Mouse (Mus musculus) hindbrain, embryonic 10.5 days (tissue): ENCODE data around the gene Kdsr. TPM values are rescaled to one million over a fixed set of nuclear protein-coding genes. Genes with fewer than 3 reads are reported as not detected.

Experiments used
- DNase-seq: peaks from one replicate; pipeline ENCODE4 v3.0.0-alpha.2; 2017; ENCODE audit warnings: low spot score
- H3K27ac ChIP-seq: fragments of 300-500 bp; sonication (generic); 2 replicates; pipeline ENCODE4 v1.5.1; 2016; ENCODE audit warnings: mild to moderate bottlenecking, moderate library complexity
- H3K27me3 ChIP-seq: fragments of 300-500 bp; sonication (generic); 2 replicates; pipeline ENCODE4 v1.6.1; 2016; ENCODE audit warnings: mild to moderate bottlenecking; ENCODE audit not compliant: poor library complexity, insufficient read depth, severe bottlenecking
- H3K36me3 ChIP-seq: fragments of 300-500 bp; sonication (generic); 2 replicates; pipeline ENCODE4 v1.6.1; 2016; ENCODE audit warnings: mild to moderate bottlenecking, moderate library complexity
- H3K4me1 ChIP-seq: fragments of 300-500 bp; sonication (generic); replicated peaks from 2 replicates; pipeline ENCODE4 v1.6.1; 2016; ENCODE audit warnings: mild to moderate bottlenecking
- H3K4me3 ChIP-seq: fragments of 300-500 bp; sonication (generic); 2 replicates; pipeline ENCODE4 v1.5.1; 2016; ENCODE audit warnings: mild to moderate bottlenecking, moderate library complexity
- H3K9me3 ChIP-seq: fragments of 300-500 bp; sonication (generic); 2 replicates; pipeline ENCODE4 v1.6.1; 2016; ENCODE audit warnings: mild to moderate bottlenecking, moderate library complexity
- WGBS: fragments of 180-500 bp; shearing (Covaris S2); methylation state at CpG from one replicate; pipeline ENCODE4 v1.1.7; 2016; 5-methylcytosine and 5-hydroxymethylcytosine counted together
- polyA plus RNA-seq: library from polyadenylated mRNA; unstranded; fragments of >200 nt; fragmentation: Nextera tagmentation; extraction: Ambion mirVana; gene quantifications from 2 replicates; pipeline ENCODE4 v1.2.1, GENCODE M21; 2016

The Kdsr gene
- polyA plus RNA-seq, 1 experiment from 2014 or later, result 6.6 TPM

DNA sequence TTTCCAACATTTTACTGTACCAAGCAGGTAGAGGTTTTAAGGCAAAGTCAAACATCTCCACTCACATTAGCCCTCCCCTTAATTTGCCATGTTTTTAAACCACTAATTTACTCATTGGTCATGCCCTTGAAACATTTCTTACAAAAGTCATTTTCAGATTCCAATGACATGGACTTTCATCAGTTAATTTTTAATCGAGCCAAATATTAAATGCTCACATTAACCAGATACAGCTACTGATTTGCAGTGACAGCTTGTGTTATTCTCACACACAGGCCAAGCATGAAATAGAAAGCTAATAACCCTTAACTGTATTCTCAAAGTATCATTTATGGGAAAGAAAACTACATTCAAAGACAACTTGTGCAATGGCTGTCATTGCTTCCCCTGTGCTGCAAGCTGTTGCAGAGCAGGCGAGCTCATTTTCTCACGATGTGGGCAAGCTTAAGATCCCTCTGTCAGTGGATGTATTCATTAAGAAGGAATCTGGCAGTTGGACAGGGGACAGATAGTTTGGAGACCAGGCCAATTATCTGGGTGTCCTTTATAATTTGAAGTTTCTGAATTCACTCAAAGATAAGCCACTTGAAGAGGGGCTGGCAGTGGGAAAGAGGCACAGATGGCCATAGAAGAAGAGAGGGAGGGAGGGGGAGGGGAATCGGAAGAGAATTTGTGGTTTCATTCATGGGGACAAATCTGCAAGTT, 56.9 kb downstream of the Kdsr start:
- DNase-seq, result no peak
- H3K27me3 ChIP-seq, result no peaks in the 10 kb centered on the region
- peaks cover 6% of the 10 kb centered on the region; the same call in 1 of the 2 replicates for H3K4me1 ChIP-seq
- H3K4me3 ChIP-seq, result no peak overlapping the region
- H3K27ac ChIP-seq, result no peak overlapping the region
- H3K36me3 ChIP-seq, result no peaks in the 10 kb centered on the region
- no peaks in the 10 kb centered on the region for H3K9me3 ChIP-seq
- WGBS, result 74% methylated on average over 4 of the region's 4 CpGs

DNA sequence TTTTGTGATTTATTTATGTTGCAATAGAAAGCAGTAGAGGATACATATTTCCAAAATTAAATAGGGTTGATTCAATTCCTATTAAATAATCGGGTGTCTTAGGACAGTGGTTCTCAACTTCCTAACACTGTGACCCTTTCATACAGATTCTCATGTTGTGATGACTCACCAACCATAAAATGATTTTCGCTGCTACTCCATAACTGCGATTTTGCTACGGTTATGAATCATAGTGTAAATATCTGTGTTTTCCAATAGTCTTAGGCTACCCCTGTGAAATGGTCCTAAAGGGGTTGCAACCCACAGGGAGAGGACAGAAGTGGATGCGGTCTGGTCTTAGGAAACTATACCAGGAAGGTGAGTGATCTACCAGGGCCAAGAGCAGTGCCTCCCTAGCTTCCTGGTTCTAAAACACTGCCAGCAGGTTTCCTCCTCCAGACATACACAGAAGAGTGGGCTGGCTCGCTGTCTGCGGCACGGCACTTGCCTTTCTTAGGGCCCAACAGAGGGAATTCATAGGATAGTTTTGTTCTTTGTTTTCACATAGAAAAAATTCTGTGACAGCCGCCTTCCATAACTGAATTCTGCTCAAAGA, 58.9 kb downstream of the Kdsr start:
- whole genome bisulfite sequencing, result 90% methylated on average over 9 of the region's 9 CpGs
- no peak overlapping the region for H3K27ac ChIP-seq
- DNase-seq, result no peak
- peaks cover 6% of the 10 kb centered on the region; the same call in 1 of the 2 replicates for H3K4me1 ChIP-seq
- no peaks in the 10 kb centered on the region for H3K27me3 ChIP-seq
- H3K36me3 ChIP-seq, result no peaks in the 10 kb centered on the region
- H3K4me3 ChIP-seq, result no peak overlapping the region
- no peaks in the 10 kb centered on the region for H3K9me3 ChIP-seq

DNA sequence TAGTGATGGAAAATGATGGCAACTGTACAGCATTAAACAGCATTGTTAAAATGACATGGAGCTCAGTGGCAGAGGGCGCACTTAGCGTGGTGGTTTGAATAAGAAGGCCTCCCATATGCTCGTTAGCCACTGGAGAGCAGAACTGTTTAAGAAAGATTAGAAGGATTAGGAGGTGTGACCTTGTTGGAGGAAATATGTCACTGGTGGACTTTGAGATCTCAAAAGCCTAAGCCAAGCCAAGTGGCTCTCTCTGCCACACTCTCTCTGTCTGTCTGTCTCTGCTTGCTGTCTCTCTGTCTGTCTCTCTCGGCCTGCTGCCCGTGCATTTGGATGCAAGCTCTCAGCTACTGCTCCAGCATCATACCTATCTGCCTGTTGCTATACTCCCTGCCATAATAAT, 63.1 kb downstream of the Kdsr start:
- 90% methylated on average over 5 of the region's 5 CpGs for WGBS
- no peak for DNase-seq
- no peak overlapping the region for H3K27ac ChIP-seq
- no peaks in the 10 kb centered on the region for H3K36me3 ChIP-seq
- H3K27me3 ChIP-seq, result no peaks in the 10 kb centered on the region
- no peaks in the 10 kb centered on the region for H3K4me1 ChIP-seq
- H3K4me3 ChIP-seq, result no peak overlapping the region
- no peaks in the 10 kb centered on the region for H3K9me3 ChIP-seq

DNA sequence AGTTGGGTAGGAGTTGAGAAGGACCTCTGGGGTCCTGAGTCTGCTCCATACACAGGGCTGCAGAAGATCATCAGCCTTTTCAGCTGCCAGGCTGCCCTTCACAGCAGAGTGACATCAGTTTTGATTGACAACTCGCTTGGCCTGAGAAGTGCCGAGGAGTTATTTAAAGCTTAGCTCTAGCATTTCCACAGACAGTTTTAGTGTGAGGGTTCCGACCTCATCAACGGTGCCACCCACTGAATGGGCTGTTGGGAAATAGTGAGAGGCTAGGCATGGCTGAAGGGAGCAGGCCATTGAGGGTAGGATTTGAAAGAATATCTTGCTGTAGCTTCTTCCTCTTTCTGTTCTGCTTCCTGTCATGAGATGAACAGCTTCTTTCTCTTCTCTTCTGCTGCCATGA, 63.9 kb downstream of the Kdsr start:
- Histone ChIP-seq H3K9me3 (no peaks in the 10 kb centered on the region), H3K36me3 (no peaks in the 10 kb centered on the region), H3K27me3 (no peaks in the 10 kb centered on the region), H3K27ac (no peak overlapping the region), H3K4me1 (no peaks in the 10 kb centered on the region), H3K4me3 (no peak overlapping the region)
- WGBS, result 80% methylated on average over 4 of the region's 4 CpGs
- DNase-seq, result no peak

DNA sequence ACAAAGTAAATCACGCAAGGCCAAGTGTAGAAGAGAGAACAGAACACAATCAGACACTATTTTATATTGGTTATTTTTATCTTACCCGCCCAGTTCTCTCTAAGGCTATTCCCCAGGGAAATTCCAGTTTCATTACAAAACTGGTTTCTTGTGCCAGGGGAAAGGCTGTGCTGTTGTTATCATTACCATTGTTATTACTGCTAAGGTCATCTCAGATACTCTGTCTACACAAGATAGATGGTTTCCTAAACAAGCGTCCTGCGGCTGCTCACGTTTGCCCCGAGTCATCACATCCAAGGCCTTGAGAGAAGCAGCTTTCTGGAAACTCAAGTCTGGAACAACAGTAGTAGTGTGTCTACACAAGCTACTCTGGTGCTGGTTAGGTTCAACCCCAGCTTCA, 65.2 kb downstream of the Kdsr start:
- no peak overlapping the region for H3K4me3 ChIP-seq

DNA sequence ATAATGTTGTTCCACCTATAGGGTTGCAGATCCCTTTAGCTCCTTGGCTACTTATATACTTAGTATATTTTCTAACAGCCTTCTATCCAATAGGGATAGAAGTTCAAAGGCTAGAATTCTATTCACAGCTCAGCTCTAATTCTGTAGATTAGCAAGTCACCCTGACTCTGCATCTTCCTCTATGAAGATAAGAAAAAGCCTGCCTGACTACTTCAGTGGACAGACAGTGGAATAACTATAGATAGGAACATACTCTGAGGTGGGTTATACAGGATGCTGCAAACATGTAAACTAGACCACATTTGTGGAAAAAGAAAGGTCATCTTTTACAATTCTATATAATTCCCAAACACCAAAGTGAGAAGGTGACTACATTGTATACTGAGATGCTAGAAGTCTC, 66.9 kb downstream of the Kdsr start:
- DNase-seq, result no peak
- no peaks in the 10 kb centered on the region for H3K4me1 ChIP-seq
- H3K27ac ChIP-seq, result no peak overlapping the region
- no peaks in the 10 kb centered on the region for H3K36me3 ChIP-seq
- no peaks in the 10 kb centered on the region for H3K27me3 ChIP-seq
- H3K4me3 ChIP-seq, result no peak overlapping the region
- H3K9me3 ChIP-seq, result no peaks in the 10 kb centered on the region

More for the DNA sequence above, 65.2 kb downstream of the Kdsr start:
- no peak for DNase-seq
- Histone ChIP-seq H3K27ac (no peak overlapping the region), H3K36me3 (no peaks in the 10 kb centered on the region), H3K27me3 (no peaks in the 10 kb centered on the region), H3K9me3 (no peaks in the 10 kb centered on the region), H3K4me1 (no peaks in the 10 kb centered on the region)
- WGBS, result 93% methylated on average over 6 of the region's 6 CpGs

DNA sequence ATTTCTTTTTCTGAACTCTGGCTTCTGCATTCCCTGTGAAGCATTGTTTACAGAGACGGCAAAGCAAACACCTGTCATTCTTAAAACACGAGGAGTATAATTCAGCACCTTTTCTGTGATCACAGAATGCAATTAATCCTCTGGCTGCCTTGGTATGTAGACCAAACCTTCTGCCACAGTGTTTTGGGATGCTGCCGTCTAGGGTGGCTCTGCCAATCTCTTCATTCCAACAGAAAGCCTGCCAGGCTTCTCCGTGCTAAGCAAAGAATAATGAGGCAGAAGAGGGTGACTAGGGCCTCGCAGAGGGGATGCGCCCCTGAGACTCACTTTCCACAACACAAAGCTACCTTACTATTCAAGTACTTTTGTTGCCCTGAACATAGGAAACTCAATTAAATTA, 68.6 kb downstream of the Kdsr start:
- Histone ChIP-seq H3K27me3 (no peaks in the 10 kb centered on the region), H3K4me1 (no peaks in the 10 kb centered on the region), H3K4me3 (no peak overlapping the region), H3K9me3 (no peaks in the 10 kb centered on the region), H3K36me3 (no peaks in the 10 kb centered on the region), H3K27ac (no peak overlapping the region)
- 88% methylated on average over 6 of the region's 6 CpGs for WGBS
- DNase-seq, result no peak

DNA sequence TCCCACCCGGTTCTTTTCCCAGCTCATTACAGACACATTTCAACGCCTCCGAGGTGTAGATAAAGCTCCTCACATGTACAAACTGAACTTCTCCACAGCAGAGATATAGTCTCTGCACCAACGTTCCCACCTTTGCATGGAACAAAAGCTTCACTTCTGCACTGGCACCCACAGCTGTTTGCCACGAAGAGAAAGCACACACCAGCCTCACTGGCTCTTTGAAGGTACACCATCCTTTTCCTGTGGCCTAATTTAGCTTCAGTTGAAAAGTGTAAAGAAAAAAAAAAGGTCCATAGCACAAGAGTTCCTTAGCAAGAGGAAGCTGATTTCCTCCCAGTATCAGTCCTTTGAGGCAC, 71.4 kb downstream of the Kdsr start:
- no peak overlapping the region for H3K27ac ChIP-seq
- H3K4me3 ChIP-seq, result no peak overlapping the region
- H3K36me3 ChIP-seq, result no peaks in the 10 kb centered on the region
- H3K27me3 ChIP-seq, result no peaks in the 10 kb centered on the region
- no peaks in the 10 kb centered on the region for H3K9me3 ChIP-seq
- no peaks in the 10 kb centered on the region for H3K4me1 ChIP-seq
- DNase-seq, result no peak
- WGBS, result 83% methylated on average over 5 of the region's 5 CpGs

DNA sequence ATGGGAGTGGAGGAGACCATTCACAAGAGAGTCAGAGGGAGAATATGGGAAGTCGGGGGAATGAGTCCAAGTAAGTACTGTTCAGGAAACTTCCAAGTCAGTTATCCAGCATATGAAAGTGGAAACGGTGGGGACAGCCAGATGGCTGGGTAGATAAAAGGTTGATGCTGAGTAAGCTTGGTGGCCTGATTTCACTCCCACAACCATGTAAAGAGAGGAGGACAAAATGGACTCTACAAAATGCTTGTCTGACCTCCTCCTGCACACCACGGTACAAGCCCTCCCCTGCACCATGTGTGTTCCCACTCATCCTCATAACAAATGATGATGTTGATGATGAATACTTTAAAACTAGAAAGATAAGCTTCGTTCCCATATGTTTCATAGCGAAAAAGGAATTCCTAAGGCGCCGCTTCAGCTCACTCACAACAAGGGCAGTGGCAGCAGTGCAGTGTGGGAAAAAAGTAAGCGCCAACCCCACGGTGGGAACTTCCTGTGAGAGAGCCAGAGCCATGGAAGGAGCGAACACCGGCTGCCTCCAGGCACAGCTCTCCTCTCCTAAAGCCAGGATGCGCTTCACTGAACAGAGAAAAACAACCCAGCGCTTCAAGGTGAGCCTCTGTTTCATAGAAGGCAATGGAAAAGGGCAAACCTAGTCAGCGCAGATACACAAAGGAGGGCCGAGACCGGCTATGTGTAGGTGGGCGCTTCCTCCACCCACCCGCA, 71.9 kb downstream of the Kdsr start:
- DNase-seq, result no peak

DNA sequence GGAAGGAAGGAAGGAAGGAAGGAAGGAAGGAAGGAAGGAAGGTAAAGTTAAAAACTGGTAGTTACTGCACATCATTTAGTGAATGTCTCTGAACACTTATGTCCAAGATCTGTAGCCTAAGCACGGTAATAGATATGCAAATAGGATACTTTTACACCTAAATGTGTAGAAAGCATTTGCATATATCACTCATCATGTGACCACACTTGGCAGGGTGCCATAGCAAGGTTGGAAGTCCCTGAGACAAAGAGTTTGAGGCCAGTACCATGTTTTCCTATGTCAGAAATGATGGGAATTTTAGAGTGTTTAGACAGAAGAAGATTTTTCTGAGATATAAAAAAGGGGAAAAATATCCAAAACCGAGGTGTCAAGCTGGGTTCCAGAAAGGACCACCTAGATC, 73.8 kb downstream of the Kdsr start:
- Histone ChIP-seq H3K27ac (no peak overlapping the region), H3K4me3 (no peak overlapping the region), H3K4me1 (no peaks in the 10 kb centered on the region), H3K36me3 (no peaks in the 10 kb centered on the region), H3K27me3 (no peaks in the 10 kb centered on the region), H3K9me3 (no peaks in the 10 kb centered on the region)
- DNase-seq, result no peak
- 81% methylated on average over 2 of the region's 2 CpGs for WGBS

More for the DNA sequence above, 71.9 kb downstream of the Kdsr start:
- no peaks in the 10 kb centered on the region for H3K36me3 ChIP-seq
- no peaks in the 10 kb centered on the region for H3K27me3 ChIP-seq
- no peak overlapping the region for H3K4me3 ChIP-seq
- no peaks in the 10 kb centered on the region for H3K9me3 ChIP-seq
- no peak overlapping the region for H3K27ac ChIP-seq
- 86% methylated on average over 18 of the region's 18 CpGs for WGBS
- no peaks in the 10 kb centered on the region for H3K4me1 ChIP-seq

DNA sequence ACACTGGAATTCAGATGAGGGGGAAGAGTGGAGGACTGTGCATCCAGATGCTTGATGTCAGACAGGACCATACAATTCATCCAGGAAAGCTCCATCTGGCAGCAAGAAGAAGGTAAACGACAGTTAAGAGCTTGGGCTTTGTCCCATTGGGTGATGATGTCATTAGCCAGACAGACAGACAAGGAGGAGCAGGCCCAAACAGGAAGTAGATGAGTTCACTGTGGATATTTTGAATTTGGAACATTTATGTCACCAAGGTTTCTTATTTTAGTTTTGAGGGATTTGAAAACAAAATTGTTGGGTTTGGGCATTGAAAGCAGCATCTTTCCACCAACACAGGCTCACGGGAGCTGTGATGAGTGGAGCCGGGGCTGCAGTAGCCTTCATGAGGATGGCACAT, 75.0 kb downstream of the Kdsr start:
- no peak overlapping the region for H3K4me3 ChIP-seq
- no peaks in the 10 kb centered on the region for H3K36me3 ChIP-seq
- H3K27me3 ChIP-seq, result no peaks in the 10 kb centered on the region
- H3K9me3 ChIP-seq, result no peaks in the 10 kb centered on the region
- H3K4me1 ChIP-seq, result no peaks in the 10 kb centered on the region
- WGBS, result 82% methylated on average over 3 of the region's 3 CpGs
- DNase-seq, result no peak
- no peak overlapping the region for H3K27ac ChIP-seq

DNA sequence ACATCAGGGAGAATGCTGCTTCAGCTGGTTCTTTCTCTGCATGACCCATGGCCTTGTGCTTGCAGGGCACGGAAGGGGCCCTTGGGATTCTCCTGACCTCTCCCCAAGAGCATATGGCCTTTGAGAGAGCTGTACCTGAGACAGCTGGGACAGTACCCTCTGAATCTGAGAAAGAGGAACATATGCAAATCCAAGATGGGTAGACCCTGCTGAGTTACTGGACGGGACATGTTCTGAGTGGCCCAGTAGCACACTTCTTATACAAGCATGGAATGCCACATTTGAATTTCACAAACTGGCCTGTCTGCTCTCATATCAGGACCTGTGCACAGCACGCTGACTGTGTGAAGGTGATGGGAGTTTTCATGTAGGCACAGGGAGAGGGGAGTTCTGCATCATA, 76.7 kb downstream of the Kdsr start:
- whole genome bisulfite sequencing, result 82% methylated on average over 3 of the region's 3 CpGs

DNA sequence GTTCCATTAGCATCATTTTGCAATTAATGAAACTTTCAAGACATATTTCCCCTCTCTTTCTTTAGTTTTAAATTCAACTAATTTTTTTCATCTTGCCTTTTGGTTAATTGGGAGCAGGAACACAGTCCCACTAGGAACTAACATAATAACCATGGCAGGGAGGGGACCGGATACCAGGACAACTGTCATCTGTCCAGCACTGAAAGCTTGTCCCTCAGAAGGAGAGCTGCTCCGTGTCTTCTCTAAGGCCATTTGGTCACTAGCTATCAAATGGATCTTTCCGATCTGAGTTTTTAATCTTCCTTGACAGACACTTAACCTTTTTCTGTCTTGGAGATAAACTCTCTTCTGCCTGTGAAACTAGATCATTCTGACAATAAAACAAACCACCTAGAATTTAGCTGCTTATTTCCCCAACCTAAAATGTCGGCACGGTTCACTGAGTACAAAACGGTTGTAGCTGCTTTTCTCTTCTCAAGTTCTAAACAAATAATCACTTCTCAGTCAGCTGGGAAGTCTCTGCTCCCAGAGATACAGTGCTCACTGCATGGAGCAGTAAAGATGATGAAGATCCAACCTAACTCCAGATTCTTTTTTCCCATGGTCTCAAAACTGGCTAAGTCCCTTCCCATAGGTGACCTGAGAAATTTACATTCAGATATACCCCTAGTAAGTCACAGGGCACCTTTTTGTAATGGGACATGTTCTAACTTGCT, 79.6 kb downstream of the Kdsr start:
- no peaks in the 10 kb centered on the region for H3K4me1 ChIP-seq
- H3K4me3 ChIP-seq, result no peak overlapping the region
- H3K9me3 ChIP-seq, result no peaks in the 10 kb centered on the region
- no peak overlapping the region for H3K27ac ChIP-seq
- WGBS, result 81% methylated on average over 6 of the region's 6 CpGs
- DNase-seq, result no peak
- H3K36me3 ChIP-seq, result no peaks in the 10 kb centered on the region
- no peaks in the 10 kb centered on the region for H3K27me3 ChIP-seq

More for the DNA sequence above, 76.7 kb downstream of the Kdsr start:
- H3K27ac ChIP-seq, result no peak overlapping the region
- H3K9me3 ChIP-seq, result no peaks in the 10 kb centered on the region
- H3K4me1 ChIP-seq, result no peaks in the 10 kb centered on the region
- no peaks in the 10 kb centered on the region for H3K27me3 ChIP-seq
- no peak for DNase-seq
- H3K36me3 ChIP-seq, result no peaks in the 10 kb centered on the region
- no peak overlapping the region for H3K4me3 ChIP-seq
